Mouse (Mus musculus) left cerebral cortex, adult 18-20 months (tissue): ENCODE data around the gene Mettl7a2. TPM values are rescaled to one million over a fixed set of nuclear protein-coding genes. Genes with fewer than 3 reads are reported as not detected.
"Not testable (repeated sequence)": the region's sequence is repeated elsewhere in the genome, so short reads cannot be mapped to it uniquely, and the experiment has no call there.

ENCODE experiments used
- DNase-seq, 2 experiments: peaks; one replicate each; pipeline ENCODE4 v3.0.0; 2021 to 2022; ENCODE audit warnings: low spot score in 2 of 2, mixed read lengths in 1 of 2
- long read RNA-seq, 2 experiments: library from polyadenylated mRNA; stranded (forward); transcript quantifications; one replicate each; pipeline ENCODE4 v2.0.0; 2021
- total RNA-seq, 2 experiments: library from RNA; stranded (reverse); gene quantifications; 2 replicates each; pipeline ENCODE4 v1.2.3; 2021

Mettl7a2 gene
- total RNA-seq: under 1 TPM; 0.65 to 0.84 TPM
- long read RNA-seq, experiment 1: 0 reads
- long read RNA-seq, experiment 2: 0 reads

DNA sequence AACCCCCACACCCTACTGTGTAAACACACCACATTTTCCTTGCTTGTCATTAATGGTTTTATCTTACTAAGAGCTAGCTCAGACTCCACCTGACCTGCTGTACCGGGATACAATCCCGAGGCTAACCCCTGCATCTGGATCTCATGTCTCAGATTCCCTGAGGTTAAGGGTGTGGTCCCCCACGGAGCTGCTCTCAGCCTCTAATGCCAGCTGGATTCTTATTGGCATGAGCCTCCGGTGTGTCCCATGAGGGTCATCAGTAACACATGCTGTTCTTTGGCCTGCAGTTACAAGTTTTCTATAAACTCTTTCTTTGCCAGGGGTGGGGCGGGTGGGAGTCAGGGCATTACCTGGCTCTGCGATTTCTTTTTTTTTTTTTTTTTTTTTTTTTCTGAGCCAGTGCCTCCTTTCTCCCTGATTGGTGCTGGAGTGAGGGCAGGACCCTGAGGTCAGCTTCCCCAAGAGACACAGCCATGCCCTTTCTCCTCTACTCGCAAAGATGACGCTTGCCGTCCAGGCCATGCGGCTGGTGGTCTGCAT is at the start of gene Mettl7a2, which contains the start of gene Methig1:
Gene Mettl7a2 (plus strand): TSS at position 490 of the 540 bp plus-strand sequence.
Gene Methig1 (plus strand): TSS at position 439 of the 540 bp plus-strand sequence.
- DNase-seq: no peak

GRCm38 (mm10) chr15:100303428-100304018 is 49.5 kb upstream of the Mettl7a2 start:
- no peak for DNase-seq

GRCm38 (mm10) chr15:100304019-100304991 is 48.7 kb upstream of the Mettl7a2 start, which contains the start of gene Mettl7a1:
Gene Mettl7a1 (plus strand): TSS chr15:100304140.
- DNase-seq: peak; percentile 85

DNA sequence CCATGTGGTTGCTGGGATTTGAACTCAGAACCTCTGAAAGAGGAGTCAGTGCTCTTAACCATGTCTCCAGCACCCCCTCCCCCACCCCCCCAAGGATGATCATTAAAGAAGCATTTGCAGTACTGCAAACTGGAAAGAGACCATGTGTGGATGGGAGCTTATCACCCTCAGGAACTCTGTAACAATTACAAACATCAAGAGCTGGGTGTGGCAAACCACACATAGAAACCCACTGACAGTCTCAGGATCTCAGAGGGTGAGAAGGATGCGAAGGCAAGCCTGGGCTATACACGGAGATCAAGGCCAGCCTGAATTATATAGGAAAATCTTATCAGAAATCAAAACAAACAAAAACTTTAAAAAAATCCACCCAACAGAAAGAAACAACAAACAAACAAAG is 46.8 kb upstream of the Mettl7a2 start:
- no peak for DNase-seq

DNA sequence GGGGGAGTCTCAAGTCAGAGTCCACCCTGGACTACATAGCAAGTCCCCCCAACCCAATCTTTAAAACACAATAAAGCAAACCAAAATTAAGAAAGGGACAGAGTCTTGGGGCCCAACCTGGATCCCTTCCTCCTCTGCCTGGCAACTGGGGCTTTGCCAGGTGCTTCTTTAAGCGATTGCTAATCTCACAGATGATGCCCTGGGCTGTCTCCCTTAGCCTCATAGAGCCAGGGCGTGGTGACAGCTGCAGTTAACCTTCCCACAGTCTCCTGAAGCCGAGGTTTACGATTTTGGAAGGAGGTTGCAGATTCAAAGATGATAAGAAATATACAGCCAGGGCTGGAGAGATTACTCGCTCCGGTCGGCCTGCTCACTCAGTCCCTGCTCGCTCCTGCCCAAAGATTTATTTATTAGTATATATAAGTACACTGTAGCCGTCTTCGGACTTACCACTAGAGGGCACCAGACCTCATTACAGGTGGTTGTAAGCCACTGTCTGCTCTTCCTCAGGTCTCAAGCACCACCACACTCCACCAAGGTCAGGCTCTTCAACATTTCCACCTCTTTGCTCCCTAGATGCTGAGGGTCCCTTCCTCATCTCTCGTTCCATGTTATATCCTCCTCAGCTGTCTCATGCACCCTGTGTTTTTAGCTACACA is 45.4 kb upstream of the Mettl7a2 start:
- peak in 1 of 2 experiments; percentile 19 for DNase-seq

DNA sequence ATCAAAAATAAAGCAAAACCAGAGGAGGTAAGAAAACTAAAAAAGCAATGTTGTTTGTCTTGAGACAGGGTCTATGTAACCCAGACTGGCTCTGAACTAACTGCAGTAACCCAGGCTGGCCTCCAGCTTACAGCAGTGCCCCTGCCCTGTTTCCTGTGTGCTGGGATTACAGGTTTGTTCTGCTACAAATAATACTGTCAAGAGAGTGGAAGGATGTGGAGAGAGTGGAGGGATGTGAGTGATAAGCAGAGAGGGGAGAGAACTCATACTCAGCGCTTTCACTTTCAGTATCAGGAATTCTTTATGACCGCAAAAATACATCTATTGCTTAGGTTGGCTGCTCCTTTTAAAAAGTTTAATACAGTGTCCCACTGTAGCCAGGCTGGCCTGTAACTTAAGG is 40.7 kb upstream of the Mettl7a2 start:
- no peak for DNase-seq

GRCm38 (mm10) chr15:100314448-100315145 is 38.4 kb upstream of the Mettl7a2 start:
- DNase-seq: no peak

GRCm38 (mm10) chr15:100318014-100318671 is 34.9 kb upstream of the Mettl7a2 start:
- not testable (repeated sequence) for DNase-seq

- no peak for DNase-seq
These were observed 33.1 kb upstream of the Mettl7a2 start for GRCm38 (mm10) chr15:100319884-100320283.

GRCm38 (mm10) chr15:100320295-100320905 is 32.6 kb upstream of the Mettl7a2 start:
- DNase-seq: no peak

DNA sequence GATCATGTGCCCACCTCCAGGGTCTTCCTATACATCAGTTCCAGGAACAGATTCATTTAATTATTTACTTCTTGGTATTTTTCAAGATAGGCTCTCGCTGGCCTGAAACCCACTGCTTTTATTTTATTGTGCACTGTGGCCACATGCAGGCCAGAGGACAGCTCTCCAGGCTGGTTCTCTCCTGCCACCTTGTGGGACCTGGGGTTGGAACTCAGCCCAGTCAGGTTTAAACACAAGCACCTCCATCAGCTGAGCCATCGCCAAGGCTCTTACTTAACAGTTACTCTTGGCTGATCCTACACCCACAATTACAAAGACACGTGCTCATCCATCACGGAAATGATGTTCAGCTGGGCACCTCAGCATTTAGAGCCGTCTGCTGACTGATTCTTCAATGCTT is 31.9 kb upstream of the Mettl7a2 start:
- DNase-seq: no peak

GRCm38 (mm10) chr15:100324021-100324591 is 28.9 kb upstream of the Mettl7a2 start:
- DNase-seq: peak; percentile 27 to 32

GRCm38 (mm10) chr15:100325235-100325634 is 27.8 kb upstream of the Mettl7a2 start:
- DNase-seq: no peak

- DNase-seq: not testable (repeated sequence)
These were observed 24.9 kb upstream of the Mettl7a2 start for GRCm38 (mm10) chr15:100328089-100328488.

GRCm38 (mm10) chr15:100329336-100329735 is 23.7 kb upstream of the Mettl7a2 start:
- not testable (repeated sequence) for DNase-seq

GRCm38 (mm10) chr15:100330739-100331138 is 22.3 kb upstream of the Mettl7a2 start:
- DNase-seq: no peak

DNA sequence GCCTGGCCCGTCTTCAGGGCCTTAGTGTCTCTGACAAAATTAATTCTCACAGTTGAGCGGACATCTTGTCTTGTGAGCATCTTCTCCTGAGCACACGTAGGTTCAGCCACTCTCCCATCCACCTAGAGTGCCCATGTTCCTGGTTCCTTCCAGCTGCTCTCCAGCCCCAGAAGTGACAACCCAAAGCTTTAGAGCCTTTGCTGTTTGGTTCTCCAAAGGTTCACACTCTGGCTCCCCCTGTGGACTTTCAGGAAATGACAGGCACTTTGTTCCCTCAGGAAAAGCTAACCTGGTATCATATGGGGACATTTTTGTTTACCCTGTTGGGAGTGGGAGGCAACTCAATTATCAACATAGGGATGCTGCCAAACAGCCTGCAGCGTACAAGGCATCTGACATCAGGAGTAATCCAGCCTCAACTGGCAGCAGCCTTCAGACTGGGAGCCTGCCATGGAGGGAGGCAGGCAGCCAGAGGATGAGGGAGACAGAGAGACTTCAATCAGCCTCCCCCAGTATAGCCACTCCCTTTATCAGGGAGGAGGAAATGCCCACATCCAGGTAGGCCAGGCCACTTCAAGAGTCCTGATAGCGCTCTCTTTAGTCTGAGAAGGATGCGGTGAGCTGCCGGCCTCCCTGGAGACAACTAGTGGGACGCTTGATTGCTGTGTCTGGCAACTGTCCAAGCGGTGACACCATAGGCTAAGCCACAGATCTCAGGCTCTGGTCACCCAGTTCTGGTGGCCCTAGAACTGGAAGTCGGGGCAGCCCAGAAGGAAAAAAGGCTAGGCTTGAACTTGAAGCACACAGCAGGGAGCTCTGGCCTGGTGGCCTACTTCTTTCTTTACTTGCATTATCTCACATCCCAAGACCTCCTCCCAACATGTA is 20.7 kb upstream of the Mettl7a2 start:
- DNase-seq: not testable (repeated sequence)

DNA sequence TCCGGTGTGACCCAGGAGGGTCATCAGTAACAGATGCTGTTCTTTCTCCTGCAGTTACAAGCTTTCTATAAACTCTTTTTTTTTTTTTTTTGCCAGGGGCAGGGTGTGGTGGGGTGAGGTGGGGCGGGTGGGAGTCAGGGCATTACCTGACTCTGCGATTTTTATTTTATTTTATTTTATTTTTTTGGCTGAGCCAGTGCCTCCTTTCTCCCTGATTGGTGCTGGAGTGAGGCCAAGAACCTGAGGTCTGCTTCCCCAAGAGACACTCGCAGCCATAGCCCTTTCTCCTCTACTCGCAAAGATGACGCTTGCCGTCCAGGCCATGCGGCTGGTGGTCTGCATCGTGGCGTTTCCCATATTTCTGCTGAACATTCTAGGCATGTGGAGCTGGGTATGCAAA is 18.4 kb upstream of the Mettl7a2 start, which contains the start of gene Mettl7a3:
Gene Mettl7a3 (plus strand): TSS at position 301 of the 400 bp plus-strand sequence.
- DNase-seq: no peak
